Mouse (Mus musculus) neural tube, embryonic 14.5 days (tissue): ENCODE data around the gene Camk2g. TPM values are rescaled to one million over a fixed set of nuclear protein-coding genes. Genes with fewer than 3 reads are reported as not detected.

Experiments
- ATAC-seq: fragments of 200-750 bp; cut with Nextera tagmentation; 2 replicates; pipeline ENCODE4 v1.8.0; 2017; ENCODE audit warnings: low read depth, mild to moderate bottlenecking, moderate TSS enrichment, moderate library complexity
- H3K27ac ChIP-seq: fragments of 300-500 bp; sonication (generic); 2 replicates; pipeline ENCODE4 v1.5.1; 2014; ENCODE audit warnings: low read depth, mild to moderate bottlenecking, control low read depth, low read length, moderate library complexity, mixed read lengths
- H3K27me3 ChIP-seq: fragments of 300-500 bp; sonication (generic); 2 replicates; pipeline ENCODE4 v1.6.1; 2014; ENCODE audit warnings: low read length; ENCODE audit not compliant: control insufficient read depth, insufficient read depth
- H3K36me3 ChIP-seq: fragments of 300-500 bp; sonication (generic); 2 replicates; pipeline ENCODE4 v1.6.1; 2014; ENCODE audit warnings: low read length, mixed read lengths; ENCODE audit not compliant: control insufficient read depth, insufficient read depth
- H3K4me1 ChIP-seq: fragments of 300-500 bp; sonication (generic); 2 replicates; pipeline ENCODE4 v1.6.1; 2014; ENCODE audit warnings: low read length; ENCODE audit not compliant: control insufficient read depth, insufficient read depth
- H3K4me2 ChIP-seq: fragments of 300-500 bp; sonication (generic); 2 replicates; pipeline ENCODE4 v1.6.1; 2014; ENCODE audit warnings: mild to moderate bottlenecking, low read depth, low read length, control low read depth
- H3K4me3 ChIP-seq: fragments of 300-500 bp; sonication (generic); 2 replicates; pipeline ENCODE4 v1.5.1; 2014; ENCODE audit warnings: low read depth, low read length, control low read depth, mixed read lengths
- H3K9ac ChIP-seq: fragments of 300-500 bp; sonication (generic); replicated peaks from 2 replicates; pipeline ENCODE4 v1.6.1; 2014; ENCODE audit warnings: low read depth, mild to moderate bottlenecking, control low read depth, low read length, mixed read lengths
- H3K9me3 ChIP-seq: fragments of 300-500 bp; sonication (generic); 2 replicates; pipeline ENCODE4 v1.6.1; 2016; ENCODE audit warnings: low read length; ENCODE audit not compliant: control insufficient read depth
- WGBS: fragments of 180-500 bp; shearing (Covaris S2); extraction: QIAGEN DNeasy Blood & Tissue Kit; methylation state at CpG from one replicate; pipeline ENCODE4 v1.1.7; 2014; 5-methylcytosine and 5-hydroxymethylcytosine counted together
- polyA plus RNA-seq: library from polyadenylated mRNA; unstranded; fragments of >200 nt; fragmentation: Nextera tagmentation; extraction: Ambion mirVana; gene quantifications from 2 replicates; pipeline ENCODE4 v1.2.1, GENCODE M21; 2014

The Camk2g gene
- polyA plus RNA-seq, 1 experiment from 2014 or later = 232 TPM

DNA sequence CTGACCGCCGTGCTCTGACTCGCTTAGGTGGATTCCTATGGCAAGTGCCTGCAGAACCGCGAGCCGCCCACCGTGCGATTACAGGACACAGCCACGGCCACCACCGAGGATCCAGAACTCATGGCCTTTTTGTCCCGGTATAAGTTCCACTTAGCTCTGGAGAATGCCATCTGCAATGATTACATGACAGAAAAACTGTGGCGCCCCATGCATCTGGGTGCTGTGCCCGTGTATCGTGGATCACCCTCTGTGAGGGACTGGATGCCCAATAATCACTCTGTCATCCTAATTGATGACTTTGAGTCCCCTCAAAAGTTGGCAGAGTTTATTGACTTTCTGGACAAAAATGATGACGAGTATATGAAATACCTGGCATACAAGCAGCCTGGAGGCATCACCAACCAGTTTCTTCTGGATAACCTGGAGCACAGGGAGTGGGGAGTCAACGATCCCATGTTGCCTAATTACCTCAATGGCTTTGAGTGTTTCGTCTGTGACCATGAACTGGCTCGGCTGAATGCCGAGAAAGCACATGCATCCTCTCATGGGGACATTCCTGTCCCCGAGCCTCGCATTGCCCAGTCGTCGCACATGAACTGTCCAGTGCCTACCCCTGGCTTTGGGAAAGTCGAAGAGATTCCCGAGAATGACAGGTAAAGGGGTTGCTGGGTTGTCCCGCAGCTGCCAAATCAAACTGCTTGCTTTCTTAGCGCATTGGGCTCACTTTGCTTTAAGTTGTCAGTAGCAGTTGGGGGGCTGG lies 97.9 kb downstream of the Camk2g start:
- Histone ChIP-seq H3K4me3 (peak overlapping the region; percentile 90), H3K4me2 (peak overlapping the region; percentile 68), H3K36me3 (peaks cover 24% of the 10 kb centered on the region), H3K9me3 (no peaks in the 10 kb centered on the region), H3K27me3 (no peaks in the 10 kb centered on the region), H3K9ac (peak overlapping the region; percentile 85), H3K4me1 (peaks cover 43% of the 10 kb centered on the region), H3K27ac (peak overlapping the region; percentile 97)
- no peak; the same call in none of the 2 replicates for ATAC-seq
- WGBS = 11% methylated on average over 24 of the region's 27 CpGs

DNA sequence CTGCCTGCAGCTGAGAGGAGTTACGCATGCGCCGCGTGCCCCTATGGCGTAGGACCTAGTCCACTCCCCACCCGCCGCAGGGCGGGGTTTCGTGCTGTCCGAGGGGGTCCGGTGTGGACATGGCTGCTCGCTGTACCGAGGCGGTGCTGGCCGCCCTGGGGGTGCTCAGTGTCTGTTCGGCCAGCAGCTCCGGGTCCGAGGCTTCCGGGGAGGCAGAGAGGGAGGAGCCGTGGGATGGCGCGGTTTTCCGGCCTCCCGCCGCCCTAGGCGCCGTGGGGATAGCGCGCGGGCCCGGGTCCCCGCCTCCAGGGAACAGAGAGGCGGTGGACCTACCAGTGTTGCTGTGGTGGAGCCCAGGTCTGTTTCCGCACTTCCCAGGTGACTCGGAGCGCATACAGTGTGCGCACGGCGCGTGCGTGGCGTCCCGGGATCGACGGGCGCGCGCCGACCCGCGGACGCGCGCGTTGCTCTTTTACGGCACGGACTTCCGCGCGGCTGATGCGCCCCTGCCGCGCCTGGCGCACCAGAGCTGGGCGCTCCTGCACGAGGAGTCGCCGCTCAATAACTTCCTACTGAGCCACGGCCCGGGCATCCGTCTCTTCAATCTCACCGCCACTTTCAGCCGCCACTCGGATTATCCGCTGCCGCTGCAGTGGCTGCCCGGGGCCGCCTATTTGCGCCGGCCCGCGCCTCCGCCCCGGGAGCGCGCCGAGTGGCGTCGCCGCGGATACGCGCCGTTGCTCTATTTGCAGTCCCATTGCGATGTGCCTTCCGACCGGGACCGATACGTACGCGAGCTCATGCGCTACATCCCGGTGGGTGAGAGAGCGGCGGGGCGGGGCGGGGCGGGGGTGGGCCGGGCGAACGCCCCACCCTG lies 98.8 kb downstream of the Camk2g start, which contains the start of gene Fut11:
Fut11 (plus strand) TSS at position 85 of the 877 bp plus-strand sequence.
- H3K4me2 ChIP-seq = peak within 1 kb of the TSS; percentile 68
- H3K27me3 ChIP-seq = no peaks in the 10 kb centered on the region
- H3K4me1 ChIP-seq = peaks cover 41% of the 10 kb centered on the region
- ATAC-seq = peak; percentile 93
- peaks cover 29% of the 10 kb centered on the region for H3K36me3 ChIP-seq
- H3K27ac ChIP-seq = peak within 1 kb of the TSS; percentile 97
- H3K9ac ChIP-seq = peak within 1 kb of the TSS; percentile 85
- H3K4me3 ChIP-seq = peak within 1 kb of the TSS; percentile 90
- H3K9me3 ChIP-seq = no peaks in the 10 kb centered on the region
- under 1% methylated on average over 104 of the region's 111 CpGs for WGBS

DNA sequence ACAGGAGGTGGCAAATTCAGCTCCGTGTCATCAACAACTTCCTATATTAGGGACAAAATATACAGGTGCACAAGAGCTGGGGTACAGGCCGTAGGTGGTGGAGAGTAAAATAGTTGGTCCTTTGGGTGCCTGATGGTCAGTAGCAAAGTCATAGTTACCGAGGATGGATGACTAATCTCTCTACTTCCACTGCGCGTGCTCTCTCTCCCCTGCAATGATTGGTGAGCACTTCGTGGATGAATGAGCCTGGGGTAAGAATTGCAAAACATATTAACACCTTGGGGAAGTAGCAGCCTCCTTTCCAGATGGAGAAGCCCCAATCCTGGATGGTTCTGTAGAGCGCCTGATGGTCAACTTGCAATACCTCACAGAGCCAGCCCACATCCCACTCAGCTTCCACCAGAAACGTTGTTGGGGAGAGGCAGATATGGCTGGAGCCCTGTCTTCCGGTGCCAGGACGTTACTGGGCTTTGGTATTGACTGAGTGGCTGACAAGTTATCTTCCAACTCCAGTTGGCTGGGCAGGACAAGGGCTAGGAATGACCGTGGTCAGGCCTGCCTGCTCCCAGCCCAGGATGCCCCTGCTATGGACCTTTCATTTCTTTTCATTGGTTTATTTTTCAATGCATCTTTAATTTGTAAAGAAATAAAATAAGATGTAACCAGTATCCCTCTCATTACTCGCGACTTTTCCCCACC lies 99.6 kb downstream of the Camk2g start:
- Histone ChIP-seq H3K27ac (peak overlapping the region; percentile 97), H3K4me2 (peak overlapping the region; percentile 68), H3K9me3 (no peaks in the 10 kb centered on the region), H3K36me3 (peaks cover 37% of the 10 kb centered on the region), H3K9ac (peak overlapping the region; percentile 85), H3K4me3 (peak overlapping the region; percentile 90), H3K4me1 (peaks cover 37% of the 10 kb centered on the region), H3K27me3 (no peaks in the 10 kb centered on the region)
- peak; percentile 38 for ATAC-seq
- 49% methylated on average over 13 of the region's 13 CpGs for WGBS

DNA sequence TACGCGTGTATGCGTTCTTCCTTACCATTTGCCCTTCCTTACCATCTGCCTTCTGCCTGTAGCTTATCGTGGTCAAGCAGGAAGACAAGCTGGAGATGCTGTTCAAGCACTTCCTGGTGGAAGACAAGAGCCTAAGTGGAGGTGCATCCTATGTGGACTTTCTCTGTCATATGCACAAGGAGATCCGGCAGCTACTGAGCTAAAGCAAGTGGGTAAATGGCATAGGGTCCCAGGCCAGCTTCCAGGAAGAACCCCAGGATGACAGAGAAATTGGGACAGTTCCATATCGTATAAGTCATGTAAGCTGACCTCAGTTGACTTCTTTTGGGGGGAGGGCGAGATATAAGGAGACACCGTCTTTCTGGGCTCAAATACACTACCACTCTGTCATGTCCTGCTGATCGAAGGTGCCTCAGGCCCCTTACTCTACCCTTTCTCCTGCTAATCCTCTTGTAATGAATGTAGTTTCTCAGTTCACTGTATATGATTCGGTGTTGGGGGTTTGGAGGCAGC lies 100.2 kb downstream of the Camk2g start:
- Histone ChIP-seq H3K4me3 (no peak overlapping the region), H3K4me2 (no peak overlapping the region), H3K27me3 (no peaks in the 10 kb centered on the region), H3K27ac (no peak overlapping the region), H3K4me1 (peaks cover 32% of the 10 kb centered on the region), H3K9me3 (no peaks in the 10 kb centered on the region), H3K36me3 (peaks cover 44% of the 10 kb centered on the region), H3K9ac (no peak overlapping the region)
- whole genome bisulfite sequencing = 94% methylated on average over 10 of the region's 10 CpGs
- no peak for ATAC-seq

DNA sequence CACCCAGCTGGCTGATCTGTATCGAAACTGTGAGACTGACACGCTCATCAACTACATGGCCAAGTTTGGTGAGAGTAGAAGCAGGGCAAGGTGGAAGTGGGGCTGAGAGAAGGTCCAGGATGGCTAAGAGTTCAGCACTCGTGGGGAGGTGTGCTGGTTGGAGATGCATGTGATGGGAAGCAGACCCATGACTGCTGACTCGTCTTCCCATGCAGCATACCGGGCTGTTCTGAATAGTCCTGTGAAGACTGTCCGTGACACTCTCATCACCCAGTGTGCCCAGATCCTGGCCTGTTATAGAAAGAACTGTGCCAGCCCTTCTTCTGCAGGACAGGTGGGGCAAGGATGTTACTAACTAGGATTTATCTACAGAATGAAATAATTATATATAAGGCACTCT lies 102.1 kb downstream of the Camk2g start:
- H3K9me3 ChIP-seq = no peaks in the 10 kb centered on the region
- H3K36me3 ChIP-seq = peaks cover 62% of the 10 kb centered on the region
- no peak for ATAC-seq
- H3K27me3 ChIP-seq = no peaks in the 10 kb centered on the region
- peaks cover 13% of the 10 kb centered on the region for H3K4me1 ChIP-seq
- no peak overlapping the region for H3K9ac ChIP-seq
- WGBS = 94% methylated on average over 6 of the region's 6 CpGs
- H3K4me2 ChIP-seq = no peak overlapping the region
- H3K4me3 ChIP-seq = no peak overlapping the region
- no peak overlapping the region for H3K27ac ChIP-seq

DNA sequence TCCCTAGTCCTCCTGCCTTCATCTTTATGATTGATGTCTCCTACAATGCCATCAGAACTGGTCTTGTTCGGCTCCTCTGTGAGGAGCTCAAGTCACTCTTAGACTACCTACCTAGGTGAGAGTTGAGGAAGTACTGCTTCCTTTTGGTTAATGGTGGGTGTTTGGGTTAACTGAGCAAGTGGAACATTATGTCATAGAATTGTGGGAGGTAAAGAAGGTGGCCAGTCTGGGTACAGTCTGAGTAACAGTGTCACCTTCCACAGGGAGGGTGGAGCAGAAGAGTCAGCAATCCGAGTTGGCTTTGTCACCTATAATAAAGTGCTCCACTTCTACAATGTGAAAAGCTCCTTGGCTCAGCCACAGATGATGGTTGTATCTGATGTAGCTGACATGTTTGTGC lies 104.9 kb downstream of the Camk2g start:
- Histone ChIP-seq H3K4me2 (no peak overlapping the region), H3K27ac (no peak overlapping the region), H3K4me3 (no peak overlapping the region), H3K9me3 (no peaks in the 10 kb centered on the region), H3K27me3 (no peaks in the 10 kb centered on the region), H3K4me1 (no peaks in the 10 kb centered on the region), H3K9ac (no peak overlapping the region), H3K36me3 (peaks cover 87% of the 10 kb centered on the region)
- no peak for ATAC-seq
- WGBS = 95% methylated on average over 2 of the region's 2 CpGs

DNA sequence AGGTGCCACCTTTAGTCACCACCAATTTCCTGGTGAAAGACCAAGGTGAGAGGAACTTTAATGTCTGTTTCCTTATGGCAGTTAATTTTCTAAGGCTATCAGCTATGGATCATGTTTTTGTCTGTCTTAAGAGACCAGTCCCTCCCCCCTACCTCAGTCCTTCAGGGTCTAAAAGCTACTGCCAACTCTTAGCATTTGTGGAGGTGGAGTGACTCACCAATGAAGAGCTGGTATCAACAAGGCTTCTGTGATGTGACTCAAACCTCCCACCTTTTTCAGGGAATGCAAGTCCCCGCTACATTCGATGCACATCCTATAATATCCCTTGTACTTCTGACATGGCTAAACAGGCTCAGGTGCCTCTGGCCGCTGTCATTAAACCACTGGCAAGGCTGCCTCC lies 107.3 kb downstream of the Camk2g start:
- Histone ChIP-seq H3K27ac (no peak overlapping the region), H3K4me1 (no peaks in the 10 kb centered on the region), H3K36me3 (peaks cover 92% of the 10 kb centered on the region), H3K27me3 (no peaks in the 10 kb centered on the region), H3K9ac (no peak overlapping the region), H3K4me2 (no peak overlapping the region), H3K4me3 (no peak overlapping the region), H3K9me3 (no peaks in the 10 kb centered on the region)
- 95% methylated on average over 3 of the region's 3 CpGs for WGBS
- ATAC-seq = no peak
